Mouse (Mus musculus): Measurements from ENCODE around the gene Plekhm1. TPM values are rescaled to one million over a fixed set of nuclear protein-coding genes. Genes with fewer than 3 reads are reported as not detected.
A peak's percentile ranks its signal among the peaks of the same experiment; 100 is the strongest.

The Plekhm1 gene
- polyA plus RNA-seq, 1 experiment from 2014 or later, result 7.6 TPM

DNA sequence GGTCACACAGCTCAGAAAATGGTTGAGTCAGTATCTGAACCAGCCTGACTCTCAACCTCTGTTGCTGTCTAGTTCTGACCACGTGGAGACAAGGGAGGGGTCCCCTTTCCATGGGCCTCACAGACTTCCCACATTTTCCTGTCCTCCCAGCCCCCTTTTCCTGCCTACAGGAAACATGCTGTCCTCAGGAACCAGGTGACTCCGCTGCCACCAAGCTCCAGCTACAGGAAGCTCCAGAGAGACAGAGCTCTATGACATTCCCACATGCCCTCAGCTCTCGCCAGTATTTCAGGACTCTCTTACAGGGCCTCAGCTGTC lies 41.3 kb downstream of the Plekhm1 start:
- no peak overlapping the region for H3K4me2 ChIP-seq

DNA sequence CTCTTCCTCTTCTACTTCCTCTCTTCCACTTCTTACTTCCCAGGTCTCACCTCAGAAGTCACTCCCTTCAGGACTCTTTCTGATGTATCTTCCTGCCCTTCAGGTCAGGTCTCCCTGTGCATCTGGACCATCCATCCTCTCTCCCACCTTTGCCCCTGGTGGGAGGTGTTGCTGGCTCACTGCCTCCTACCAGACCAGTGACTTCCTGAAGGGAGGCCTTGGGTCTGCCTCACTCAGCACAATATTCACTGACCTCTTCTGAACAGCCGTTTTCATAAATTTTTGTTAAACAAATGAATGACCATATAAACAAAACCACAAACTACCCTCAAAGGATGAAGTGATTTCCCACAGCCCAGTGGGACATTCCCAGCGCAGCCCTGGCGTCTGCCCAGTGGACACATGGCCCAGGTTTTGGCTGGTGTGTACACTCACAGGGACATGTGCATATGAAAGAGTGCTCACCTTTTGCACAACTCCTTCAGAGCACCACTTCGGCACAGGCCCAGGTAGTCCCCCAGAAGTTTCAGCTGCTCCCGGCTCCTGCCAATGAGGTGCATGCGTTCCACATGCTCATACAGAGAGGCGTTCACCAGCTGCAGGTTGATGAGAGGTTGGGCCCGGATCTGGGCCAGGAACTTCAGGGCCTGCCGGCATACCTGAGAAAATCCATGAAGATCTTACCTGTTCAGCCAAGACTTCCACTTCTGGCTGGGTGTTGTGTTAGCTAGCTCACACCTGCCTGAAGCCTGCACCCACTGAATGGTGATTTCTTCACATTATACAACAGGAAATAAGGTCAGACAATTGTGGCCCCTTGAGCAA lies 41.9 kb downstream of the Plekhm1 start:
- no peaks in the 10 kb centered on the region for H3K36me3 ChIP-seq (ENCODE audit: control insufficient read depth, insufficient read depth, low read length)
- ATAC-seq (ENCODE audit: low FRiP score) (no peak), DNase-seq (ENCODE audit: low spot score, missing footprints) (no peak)
- no peak overlapping the region for H3K4me2 ChIP-seq
- H3K9me3 ChIP-seq (ENCODE audit: control insufficient read depth, low read length), result no peaks in the 10 kb centered on the region
- no peak overlapping the region for H3K27ac ChIP-seq (ENCODE audit: low read depth, low read length)
- H3K4me3 ChIP-seq (ENCODE audit: low read depth, low read length), result no peak overlapping the region
- 88% methylated on average over 9 of the region's 9 CpGs for WGBS
- H3K27me3 ChIP-seq (ENCODE audit: control insufficient read depth, insufficient read depth, low read length), result no peaks in the 10 kb centered on the region
- H3K4me1 ChIP-seq (ENCODE audit: control insufficient read depth, insufficient read depth, low read length), result no peaks in the 10 kb centered on the region
- H3K9ac ChIP-seq (ENCODE audit: low read length), result no peak overlapping the region

More for the DNA sequence above, 41.3 kb downstream of the Plekhm1 start:
- Histone ChIP-seq H3K4me3 (ENCODE audit: low read depth, low read length) (no peak overlapping the region), H3K27me3 (ENCODE audit: control insufficient read depth, insufficient read depth, low read length) (no peaks in the 10 kb centered on the region), H3K4me1 (ENCODE audit: control insufficient read depth, insufficient read depth, low read length) (no peaks in the 10 kb centered on the region), H3K9ac (ENCODE audit: low read length) (no peak overlapping the region), H3K27ac (ENCODE audit: low read depth, low read length) (no peak overlapping the region), H3K36me3 (ENCODE audit: control insufficient read depth, insufficient read depth, low read length) (no peaks in the 10 kb centered on the region), H3K9me3 (ENCODE audit: control insufficient read depth, low read length) (no peaks in the 10 kb centered on the region)
- no peak for ATAC-seq (ENCODE audit: low FRiP score)
- DNase-seq (ENCODE audit: low spot score, missing footprints), result no peak
- WGBS, result 79% methylated on average over 3 of the region's 3 CpGs

DNA sequence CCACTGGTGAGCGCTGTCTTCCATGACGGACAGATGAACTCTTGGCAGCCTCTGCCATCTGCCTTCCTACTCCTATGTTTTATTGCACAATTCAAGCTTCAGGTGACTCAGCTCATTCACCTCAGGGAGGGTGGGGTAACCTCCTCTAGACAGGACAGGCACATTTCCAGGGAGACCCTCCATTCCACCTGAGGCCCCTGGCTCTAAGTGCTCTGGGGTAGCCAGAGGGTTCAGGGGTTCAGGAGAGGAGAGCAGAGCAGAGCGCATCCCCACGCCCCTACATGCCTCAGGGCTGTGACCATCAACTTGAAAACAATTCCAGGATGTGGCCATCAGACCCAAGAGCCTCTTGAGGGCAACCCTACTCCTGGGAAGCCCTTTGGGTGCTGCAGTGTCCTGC lies 47.0 kb downstream of the Plekhm1 start:
- no peak overlapping the region for H3K4me2 ChIP-seq
- DNase-seq (ENCODE audit: low spot score, missing footprints) (no peak), ATAC-seq (ENCODE audit: low FRiP score) (no peak)
- peaks cover 13% of the 10 kb centered on the region for H3K4me1 ChIP-seq (ENCODE audit: control insufficient read depth, insufficient read depth, low read length)
- H3K4me3 ChIP-seq (ENCODE audit: low read depth, low read length), result no peak overlapping the region
- 90% methylated on average over 4 of the region's 4 CpGs for WGBS
- H3K9ac ChIP-seq (ENCODE audit: low read length), result no peak overlapping the region
- H3K9me3 ChIP-seq (ENCODE audit: control insufficient read depth, low read length), result no peaks in the 10 kb centered on the region
- H3K27me3 ChIP-seq (ENCODE audit: control insufficient read depth, insufficient read depth, low read length), result peaks cover 40% of the 10 kb centered on the region
- no peaks in the 10 kb centered on the region for H3K36me3 ChIP-seq (ENCODE audit: control insufficient read depth, insufficient read depth, low read length)
- H3K27ac ChIP-seq (ENCODE audit: low read depth, low read length), result no peak overlapping the region

DNA sequence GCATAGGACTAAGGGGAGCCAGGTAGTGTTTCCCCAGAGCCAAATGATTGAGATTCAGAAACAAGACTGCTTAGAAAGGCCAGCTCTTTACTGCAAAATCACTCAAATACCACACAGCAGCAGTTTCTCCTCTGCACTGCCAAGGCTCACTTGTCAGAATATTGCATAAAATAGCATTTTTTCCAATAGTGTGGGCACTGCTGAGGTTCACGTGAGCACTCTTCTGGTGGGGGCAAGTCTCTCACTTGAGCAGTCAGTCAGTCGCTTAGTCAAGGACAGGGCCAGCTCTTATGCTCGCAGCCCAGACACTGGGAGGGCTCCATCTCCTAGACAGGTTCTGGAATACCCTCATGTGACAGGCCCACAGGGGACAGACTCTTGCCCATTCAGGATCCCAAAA lies 47.5 kb downstream of the Plekhm1 start:
- Histone ChIP-seq H3K4me3 (ENCODE audit: low read depth, low read length) (no peak overlapping the region), H3K4me1 (ENCODE audit: control insufficient read depth, insufficient read depth, low read length) (peaks cover 17% of the 10 kb centered on the region), H3K9me3 (ENCODE audit: control insufficient read depth, low read length) (no peaks in the 10 kb centered on the region), H3K27ac (ENCODE audit: low read depth, low read length) (no peak overlapping the region), H3K9ac (ENCODE audit: low read length) (no peak overlapping the region), H3K27me3 (ENCODE audit: control insufficient read depth, insufficient read depth, low read length) (peaks cover 45% of the 10 kb centered on the region), H3K36me3 (ENCODE audit: control insufficient read depth, insufficient read depth, low read length) (no peaks in the 10 kb centered on the region), H3K4me2 (no peak overlapping the region)
- DNase-seq (ENCODE audit: low spot score, missing footprints) (no peak), ATAC-seq (ENCODE audit: low FRiP score) (no peak)
- 85% methylated on average over 3 of the region's 3 CpGs for WGBS

DNA sequence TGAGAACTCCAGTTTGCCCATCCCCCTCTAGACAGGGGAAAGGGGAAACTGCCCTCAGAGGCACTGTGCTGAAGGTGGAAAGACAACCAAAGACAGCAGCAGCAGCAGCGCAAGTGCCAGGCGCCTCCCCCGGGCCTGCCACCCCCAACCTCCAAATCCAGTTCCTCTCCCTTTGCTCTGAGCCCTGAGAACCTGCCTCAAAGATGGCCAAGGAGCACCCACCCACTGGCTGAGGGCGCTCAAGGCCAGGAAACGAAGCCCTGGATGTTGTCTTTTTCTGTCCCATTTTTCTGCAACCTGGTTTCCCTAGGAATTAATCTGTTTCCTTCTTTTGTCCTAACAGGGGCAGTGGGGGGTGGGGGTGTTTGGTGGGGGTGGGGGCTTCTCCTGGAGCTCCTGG lies 48.2 kb downstream of the Plekhm1 start:
- H3K4me2 ChIP-seq, result no peak overlapping the region
- H3K9me3 ChIP-seq (ENCODE audit: control insufficient read depth, low read length), result no peaks in the 10 kb centered on the region
- H3K4me3 ChIP-seq (ENCODE audit: low read depth, low read length), result no peak overlapping the region
- H3K36me3 ChIP-seq (ENCODE audit: control insufficient read depth, insufficient read depth, low read length), result no peaks in the 10 kb centered on the region
- ATAC-seq (ENCODE audit: low FRiP score), result no peak
- no peak overlapping the region for H3K27ac ChIP-seq (ENCODE audit: low read depth, low read length)
- H3K9ac ChIP-seq (ENCODE audit: low read length), result no peak overlapping the region
- WGBS, result 31% methylated on average over 5 of the region's 5 CpGs
- no peak for DNase-seq (ENCODE audit: low spot score, missing footprints)
- H3K27me3 ChIP-seq (ENCODE audit: control insufficient read depth, insufficient read depth, low read length), result peaks cover 52% of the 10 kb centered on the region
- H3K4me1 ChIP-seq (ENCODE audit: control insufficient read depth, insufficient read depth, low read length), result peaks cover 20% of the 10 kb centered on the region

DNA sequence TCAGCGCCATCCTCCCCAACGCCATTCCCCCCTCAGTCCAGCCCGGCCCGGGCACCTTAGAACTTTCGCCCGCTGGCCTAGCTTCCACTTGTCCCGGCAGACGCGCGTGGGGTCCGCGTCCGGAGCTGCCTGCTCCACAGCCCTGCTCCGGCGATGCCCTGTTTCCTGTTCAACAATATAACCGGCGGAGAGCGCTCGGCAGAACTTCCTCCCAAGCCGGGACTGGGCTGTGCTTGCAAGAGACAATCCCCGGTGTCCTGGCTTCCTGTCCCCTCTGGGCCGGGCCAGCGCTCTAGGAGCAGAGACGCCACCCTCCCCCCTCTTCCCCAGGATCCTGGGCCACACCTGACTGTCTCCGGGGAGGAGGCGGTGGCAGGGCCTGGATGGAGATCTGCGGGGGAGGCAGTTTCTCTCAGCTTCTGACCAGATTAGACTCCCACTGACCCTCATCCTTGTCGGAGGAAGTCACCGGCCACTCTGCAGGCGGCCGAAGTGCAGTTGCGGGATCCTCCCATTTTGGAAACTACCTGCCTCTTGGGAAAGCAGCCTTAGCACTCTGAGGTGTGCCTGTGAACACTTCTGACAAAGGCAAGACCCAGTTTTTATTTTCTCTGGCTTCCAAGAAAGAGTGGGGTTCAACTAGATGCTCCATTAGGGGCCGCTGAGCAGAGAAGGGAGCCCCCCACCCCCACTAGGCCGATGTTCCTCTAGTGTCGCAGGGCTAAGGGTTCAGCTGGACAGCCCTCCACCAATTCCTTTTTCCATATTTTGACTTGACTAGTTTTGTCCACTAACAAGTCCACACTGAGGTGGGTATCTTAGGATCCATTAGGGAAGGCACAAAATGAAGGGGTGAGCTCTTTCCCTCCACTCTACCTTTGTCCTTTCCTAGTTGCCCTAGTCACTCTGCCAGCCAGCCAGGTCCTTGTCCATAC lies 49.0 kb downstream of the Plekhm1 start, which contains the start of gene Arhgap27:
Gene Arhgap27 (minus strand): TSS at position 479 of the 935 bp plus-strand sequence.
- H3K9me3 ChIP-seq (ENCODE audit: control insufficient read depth, low read length), result no peaks in the 10 kb centered on the region
- no peak for ATAC-seq (ENCODE audit: low FRiP score)
- no peak within 1 kb of the TSS for H3K27ac ChIP-seq (ENCODE audit: low read depth, low read length)
- DNase-seq (ENCODE audit: low spot score, missing footprints), result peak; percentile 91
- WGBS, result 2% methylated on average over 35 of the region's 35 CpGs
- no peaks in the 10 kb centered on the region for H3K36me3 ChIP-seq (ENCODE audit: control insufficient read depth, insufficient read depth, low read length)
- peak within 1 kb of the TSS; percentile 29 for H3K4me3 ChIP-seq (ENCODE audit: low read depth, low read length)
- peak within 1 kb of the TSS; percentile 57 for H3K4me2 ChIP-seq
- H3K4me1 ChIP-seq (ENCODE audit: control insufficient read depth, insufficient read depth, low read length), result peaks cover 20% of the 10 kb centered on the region
- H3K9ac ChIP-seq (ENCODE audit: low read length), result peak within 1 kb of the TSS; percentile 45
- H3K27me3 ChIP-seq (ENCODE audit: control insufficient read depth, insufficient read depth, low read length), result peaks cover 53% of the 10 kb centered on the region

DNA sequence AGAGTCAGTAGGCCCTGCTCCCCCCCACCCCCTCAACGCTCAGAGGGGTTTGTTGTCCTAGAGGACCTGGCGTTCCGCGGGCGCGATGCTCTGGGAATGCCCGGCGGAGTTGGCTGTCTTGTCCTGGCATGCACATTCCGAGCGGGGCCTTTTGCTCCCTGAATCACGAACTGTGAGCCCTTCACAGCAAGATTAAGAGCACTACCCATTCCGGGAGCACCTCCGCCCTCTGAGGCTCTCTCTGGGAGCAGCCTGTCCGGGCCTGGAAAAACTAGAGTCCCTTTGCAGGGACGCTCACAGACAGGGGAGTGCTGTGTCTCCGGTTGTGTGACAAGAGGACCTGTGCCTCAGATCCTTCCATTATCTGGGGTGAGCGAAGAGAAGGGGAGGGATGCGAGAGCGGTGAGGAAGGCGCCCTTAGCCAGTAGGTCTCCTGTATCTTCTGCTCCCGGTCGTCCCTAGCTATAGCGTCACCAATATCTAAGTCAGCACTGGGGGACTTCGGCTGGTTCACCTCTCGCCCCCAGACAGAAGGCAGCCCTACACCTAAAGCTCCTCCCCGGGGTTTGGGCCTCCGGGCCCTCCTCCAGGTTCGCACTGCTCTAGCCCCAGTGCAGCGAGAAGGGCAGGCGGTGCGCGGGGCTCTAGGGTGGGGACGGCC lies 49.8 kb downstream of the Plekhm1 start:
- Histone ChIP-seq H3K4me1 (ENCODE audit: control insufficient read depth, insufficient read depth, low read length) (peaks cover 20% of the 10 kb centered on the region), H3K36me3 (ENCODE audit: control insufficient read depth, insufficient read depth, low read length) (no peaks in the 10 kb centered on the region), H3K9ac (ENCODE audit: low read length) (peak overlapping the region; percentile 45), H3K4me2 (peak overlapping the region; percentile 57), H3K27me3 (ENCODE audit: control insufficient read depth, insufficient read depth, low read length) (peaks cover 56% of the 10 kb centered on the region), H3K9me3 (ENCODE audit: control insufficient read depth, low read length) (no peaks in the 10 kb centered on the region), H3K4me3 (ENCODE audit: low read depth, low read length) (peak overlapping the region; percentile 29), H3K27ac (ENCODE audit: low read depth, low read length) (no peak overlapping the region)
- ATAC-seq (ENCODE audit: low FRiP score), result no peak
- peak; percentile 94 for DNase-seq (ENCODE audit: low spot score, missing footprints)
- 0% methylated on average over 33 of the region's 33 CpGs for WGBS

DNA sequence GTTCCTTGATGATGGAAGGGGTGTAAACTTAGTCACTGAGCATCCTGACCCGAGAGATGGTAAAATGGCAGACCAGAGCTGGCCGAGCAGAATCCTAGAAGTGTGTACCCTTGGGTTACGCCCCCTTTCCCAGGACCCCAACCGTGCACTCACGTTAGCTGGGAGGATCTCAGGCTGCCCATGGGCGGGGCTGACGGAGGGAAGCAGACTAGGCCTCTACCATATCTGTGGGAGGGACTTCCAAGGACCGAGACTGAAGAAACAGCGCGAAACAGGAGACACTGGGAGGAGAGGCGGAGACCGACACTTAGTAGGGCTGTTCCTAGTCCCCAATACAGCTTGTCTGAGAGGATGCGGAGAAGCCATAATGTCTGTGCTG lies 50.4 kb downstream of the Plekhm1 start:
- Histone ChIP-seq H3K9ac (ENCODE audit: low read length) (peak overlapping the region; percentile 1; the same call in 1 of the 2 replicates), H3K27me3 (ENCODE audit: control insufficient read depth, insufficient read depth, low read length) (peaks cover 56% of the 10 kb centered on the region), H3K4me3 (ENCODE audit: low read depth, low read length) (no peak overlapping the region), H3K27ac (ENCODE audit: low read depth, low read length) (no peak overlapping the region), H3K4me1 (ENCODE audit: control insufficient read depth, insufficient read depth, low read length) (peaks cover 20% of the 10 kb centered on the region), H3K9me3 (ENCODE audit: control insufficient read depth, low read length) (no peaks in the 10 kb centered on the region), H3K4me2 (peak overlapping the region; percentile 57), H3K36me3 (ENCODE audit: control insufficient read depth, insufficient read depth, low read length) (no peaks in the 10 kb centered on the region)
- WGBS, result 1% methylated on average over 13 of the region's 13 CpGs
- ATAC-seq (ENCODE audit: low FRiP score), result no peak
- DNase-seq (ENCODE audit: low spot score, missing footprints), result peak; percentile 91

Measured in midbrain, embryonic 11.5 days (tissue).